Mouse (Mus musculus): ENCODE data around the gene Smco4. TPM values are rescaled to one million over a fixed set of nuclear protein-coding genes. Genes with fewer than 3 reads are reported as not detected.
"Not testable (repeated sequence)": the region's sequence is repeated elsewhere in the genome, so short reads cannot be mapped to it uniquely, and the experiment has no call there.

Gene Smco4
- total and polyA plus RNA-seq, 3 experiments: 0.44 TPM; not detected in 2

DNA sequence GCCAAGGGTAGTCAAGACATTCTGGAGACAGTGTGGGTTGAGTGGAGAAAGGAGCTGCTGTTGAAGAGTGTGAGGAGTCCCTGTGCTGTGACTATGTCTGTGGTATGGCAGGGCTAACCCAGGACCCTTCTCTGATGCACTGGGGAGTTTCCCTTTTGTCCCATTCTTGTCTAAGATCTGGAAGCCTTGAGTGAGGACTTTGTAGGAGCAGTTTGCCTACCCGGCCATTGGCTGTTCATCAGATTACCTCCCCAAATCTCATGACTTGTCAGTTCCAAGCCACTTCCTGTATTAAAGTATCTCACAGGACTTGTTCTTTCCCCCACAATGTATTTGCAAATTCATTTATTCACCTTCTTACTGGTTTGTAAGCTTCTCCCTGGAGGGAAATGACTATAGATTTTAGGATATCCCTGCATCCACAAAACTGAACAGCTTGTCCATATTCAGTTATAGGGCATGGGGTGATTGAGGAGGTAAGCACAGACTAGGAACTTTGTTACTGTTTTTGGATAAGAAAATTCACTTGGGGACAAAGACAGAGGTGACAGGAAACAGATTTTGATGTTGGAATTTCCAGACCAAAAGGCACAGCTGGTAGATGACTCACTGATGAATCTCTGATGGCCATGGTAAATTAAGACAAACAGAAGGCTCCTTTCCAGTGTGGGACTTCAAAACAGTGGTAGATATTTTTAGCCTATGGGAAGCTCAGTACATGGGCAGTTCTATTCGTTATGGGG, 5.4 kb upstream of the Smco4 start:
- TF ChIP-seq TAL1 (conservative IDR thresholded peaks at IDR 0.05; ENCODE audit: low read depth, low read length): no peak
- no peak for TF ChIP-seq GATA2 (IDR thresholded peaks at IDR 0.05; ENCODE audit: borderline replicate concordance, low read depth, low read length)
- no peak for TF ChIP-seq GATA1 (IDR thresholded peaks at IDR 0.05; ENCODE audit: borderline replicate concordance, low read length)
- no peak for TF ChIP-seq CTCF (IDR thresholded peaks at IDR 0.05; ENCODE audit: low read depth, low read length)
- no peak for TF ChIP-seq POLR2AphosphoS5 (IDR thresholded peaks at IDR 0.05; ENCODE audit: insufficient replicate concordance, low read depth, low read length)

DNA sequence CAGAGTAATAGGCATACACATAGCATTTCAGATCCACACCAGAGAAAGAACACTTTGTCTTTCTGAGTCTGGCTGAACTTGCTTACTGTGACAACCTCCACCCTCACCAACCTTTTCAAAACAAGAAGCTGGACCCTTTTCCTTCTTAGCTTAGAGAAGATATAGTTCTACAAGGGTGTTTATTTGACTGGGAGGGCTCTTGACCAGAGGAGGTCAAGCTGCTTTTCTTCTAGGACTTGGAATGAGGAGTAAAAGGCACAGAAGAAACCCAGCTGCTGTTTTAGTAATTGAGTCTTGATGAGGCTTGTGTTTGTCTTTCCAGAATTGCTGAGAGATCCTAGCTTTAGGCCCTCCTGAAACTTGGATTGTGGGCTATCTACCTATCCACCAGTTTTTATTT, 3.9 kb upstream of the Smco4 start:
- TF ChIP-seq GATA2 (IDR thresholded peaks at IDR 0.05; ENCODE audit: borderline replicate concordance, low read depth, low read length) (no peak), CTCF (IDR thresholded peaks at IDR 0.05; ENCODE audit: low read depth, low read length) (no peak), TAL1 (conservative IDR thresholded peaks at IDR 0.05; ENCODE audit: low read depth, low read length) (no peak)
- H3K9me3 ChIP-seq (replicated peaks): peaks cover 10% of the 10 kb centered on the region
- H3K4me3 ChIP-seq (ENCODE audit: low read depth, low read length): no peak overlapping the region
- H3K27me3 ChIP-seq (ENCODE audit: insufficient read depth, low read length): no peaks in the 10 kb centered on the region
- ATAC-seq (ENCODE audit: extremely low read depth, insufficient number of reproducible peaks, low FRiP score, poor library complexity, severe bottlenecking): no peak
- no peaks in the 10 kb centered on the region for H3K36me3 ChIP-seq (replicated peaks)
- DNase-seq (ENCODE audit: low spot score): no peak
- no peaks in the 10 kb centered on the region for H3K4me1 ChIP-seq (ENCODE audit: insufficient read depth, low read depth, low read length)

More for the DNA sequence above, 5.4 kb upstream of the Smco4 start:
- no peaks in the 10 kb centered on the region for H3K36me3 ChIP-seq (replicated peaks)
- no peak overlapping the region for H3K4me3 ChIP-seq (ENCODE audit: low read depth, low read length)
- DNase-seq (ENCODE audit: low spot score) (no peak), ATAC-seq (ENCODE audit: extremely low read depth, insufficient number of reproducible peaks, low FRiP score, poor library complexity, severe bottlenecking) (no peak)
- no peaks in the 10 kb centered on the region for H3K27me3 ChIP-seq (ENCODE audit: insufficient read depth, low read length)
- no peaks in the 10 kb centered on the region for H3K9me3 ChIP-seq (replicated peaks)
- no peaks in the 10 kb centered on the region for H3K4me1 ChIP-seq (ENCODE audit: insufficient read depth, low read depth, low read length)

- no peaks in the 10 kb centered on the region for H3K27me3 ChIP-seq (ENCODE audit: insufficient read depth, low read length)
- H3K36me3 ChIP-seq (replicated peaks): no peaks in the 10 kb centered on the region
- no peaks in the 10 kb centered on the region for H3K4me1 ChIP-seq (ENCODE audit: insufficient read depth, low read depth, low read length)
- H3K9me3 ChIP-seq (replicated peaks): peaks cover 10% of the 10 kb centered on the region
- H3K4me3 ChIP-seq (ENCODE audit: low read depth, low read length): no peak overlapping the region; the same call in 1 of the 2 replicates
- ATAC-seq (ENCODE audit: extremely low read depth, insufficient number of reproducible peaks, low FRiP score, poor library complexity, severe bottlenecking) (no peak), DNase-seq (ENCODE audit: low spot score) (no peak)
- TF ChIP-seq GATA1 (IDR thresholded peaks at IDR 0.05; ENCODE audit: borderline replicate concordance, low read length) (no peak), GATA2 (IDR thresholded peaks at IDR 0.05; ENCODE audit: borderline replicate concordance, low read depth, low read length) (no peak), TAL1 (conservative IDR thresholded peaks at IDR 0.05; ENCODE audit: low read depth, low read length) (no peak), POLR2AphosphoS5 (IDR thresholded peaks at IDR 0.05; ENCODE audit: insufficient replicate concordance, low read depth, low read length) (no peak), CTCF (IDR thresholded peaks at IDR 0.05; ENCODE audit: low read depth, low read length) (no peak)
These were observed 2.7 kb upstream of the Smco4 start for GRCm38 (mm10) chr9:15490331-15491100.

- Histone ChIP-seq H3K36me3 (replicated peaks) (no peaks in the 10 kb centered on the region), H3K4me3 (ENCODE audit: low read depth, low read length) (no peak overlapping the region), H3K4me1 (ENCODE audit: insufficient read depth, low read depth, low read length) (no peaks in the 10 kb centered on the region), H3K27me3 (ENCODE audit: insufficient read depth, low read length) (no peaks in the 10 kb centered on the region), H3K9me3 (replicated peaks) (peaks cover 10% of the 10 kb centered on the region)
- TF ChIP-seq CTCF (IDR thresholded peaks at IDR 0.05; ENCODE audit: low read depth, low read length) (no peak), TAL1 (conservative IDR thresholded peaks at IDR 0.05; ENCODE audit: low read depth, low read length) (no peak), POLR2AphosphoS5 (IDR thresholded peaks at IDR 0.05; ENCODE audit: insufficient replicate concordance, low read depth, low read length) (no peak), GATA2 (IDR thresholded peaks at IDR 0.05; ENCODE audit: borderline replicate concordance, low read depth, low read length) (no peak), GATA1 (IDR thresholded peaks at IDR 0.05; ENCODE audit: borderline replicate concordance, low read length) (no peak)
- DNase-seq (ENCODE audit: low spot score): no peak
- ATAC-seq (ENCODE audit: extremely low read depth, insufficient number of reproducible peaks, low FRiP score, poor library complexity, severe bottlenecking): no peak
These were observed 1.5 kb upstream of the Smco4 start for GRCm38 (mm10) chr9:15491686-15492085.

GRCm38 (mm10) chr9:15492401-15492800, 831 bp upstream of the Smco4 start:
- DNase-seq (ENCODE audit: low spot score) (no peak), ATAC-seq (ENCODE audit: extremely low read depth, insufficient number of reproducible peaks, low FRiP score, poor library complexity, severe bottlenecking) (no peak)
- Histone ChIP-seq H3K27me3 (ENCODE audit: insufficient read depth, low read length) (peaks cover 2% of the 10 kb centered on the region; the same call in 1 of the 2 replicates), H3K4me1 (ENCODE audit: insufficient read depth, low read depth, low read length) (no peaks in the 10 kb centered on the region), H3K9me3 (replicated peaks) (peaks cover 10% of the 10 kb centered on the region), H3K4me3 (ENCODE audit: low read depth, low read length) (no peak overlapping the region), H3K36me3 (replicated peaks) (no peaks in the 10 kb centered on the region)
- TF ChIP-seq TAL1 (conservative IDR thresholded peaks at IDR 0.05; ENCODE audit: low read depth, low read length) (no peak), GATA2 (IDR thresholded peaks at IDR 0.05; ENCODE audit: borderline replicate concordance, low read depth, low read length) (no peak), POLR2AphosphoS5 (IDR thresholded peaks at IDR 0.05; ENCODE audit: insufficient replicate concordance, low read depth, low read length) (no peak), GATA1 (IDR thresholded peaks at IDR 0.05; ENCODE audit: borderline replicate concordance, low read length) (no peak), CTCF (IDR thresholded peaks at IDR 0.05; ENCODE audit: low read depth, low read length) (no peak)

DNA sequence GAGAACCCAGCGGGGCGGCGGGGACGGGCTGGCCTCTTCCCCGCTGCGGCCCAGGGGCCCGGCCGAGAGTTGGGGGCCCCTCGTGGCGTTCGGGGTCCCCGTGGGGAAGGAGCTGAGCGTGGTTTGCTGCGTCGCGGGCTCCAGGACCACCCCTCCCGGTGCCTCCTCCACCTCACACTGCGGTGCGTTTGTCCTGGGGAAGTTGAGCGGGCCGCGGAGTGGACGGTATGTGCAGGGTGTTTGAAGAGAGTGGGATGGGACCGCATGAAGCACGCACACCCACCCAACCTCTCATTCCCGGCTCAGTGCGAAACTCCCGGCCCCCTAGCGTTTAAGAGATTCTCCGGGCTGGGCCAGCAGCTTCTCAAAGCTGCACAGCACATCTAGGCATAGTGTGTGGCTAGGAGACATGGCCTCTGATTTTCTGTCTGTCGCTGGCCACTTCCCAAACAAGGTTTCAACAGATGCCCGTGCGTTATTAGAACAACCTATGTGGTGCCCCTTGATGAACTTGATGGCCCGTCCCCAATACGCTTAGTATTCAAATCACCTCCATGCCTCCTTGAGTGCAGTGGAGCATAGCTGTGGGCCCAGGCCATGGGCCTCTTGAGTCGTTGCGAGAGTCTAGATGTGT, 810 bp downstream of the Smco4 start:
- H3K36me3 ChIP-seq (replicated peaks): no peaks in the 10 kb centered on the region
- no peak overlapping the region for H3K4me3 ChIP-seq (ENCODE audit: low read depth, low read length)
- no peaks in the 10 kb centered on the region for H3K4me1 ChIP-seq (ENCODE audit: insufficient read depth, low read depth, low read length)
- peaks cover 2% of the 10 kb centered on the region; the same call in 1 of the 2 replicates for H3K27me3 ChIP-seq (ENCODE audit: insufficient read depth, low read length)
- TF ChIP-seq POLR2AphosphoS5 (IDR thresholded peaks at IDR 0.05; ENCODE audit: insufficient replicate concordance, low read depth, low read length): no peak
- no peak for TF ChIP-seq CTCF (IDR thresholded peaks at IDR 0.05; ENCODE audit: low read depth, low read length)
- no peak for TF ChIP-seq TAL1 (conservative IDR thresholded peaks at IDR 0.05; ENCODE audit: low read depth, low read length)
- TF ChIP-seq GATA1 (IDR thresholded peaks at IDR 0.05; ENCODE audit: borderline replicate concordance, low read length): no peak
- TF ChIP-seq GATA2 (IDR thresholded peaks at IDR 0.05; ENCODE audit: borderline replicate concordance, low read depth, low read length): no peak
- no peak for ATAC-seq (ENCODE audit: extremely low read depth, insufficient number of reproducible peaks, low FRiP score, poor library complexity, severe bottlenecking)
- peaks cover 10% of the 10 kb centered on the region for H3K9me3 ChIP-seq (replicated peaks)
- DNase-seq (ENCODE audit: low spot score): no peak

GRCm38 (mm10) chr9:15495281-15495680, 2.0 kb downstream of the Smco4 start:
- not testable (repeated sequence) for H3K36me3 ChIP-seq (replicated peaks); H3K4me3 ChIP-seq (ENCODE audit: low read depth, low read length); H3K27me3 ChIP-seq (ENCODE audit: insufficient read depth, low read length); ATAC-seq (ENCODE audit: extremely low read depth, insufficient number of reproducible peaks, low FRiP score, poor library complexity, severe bottlenecking); DNase-seq (ENCODE audit: low spot score); H3K4me1 ChIP-seq (ENCODE audit: insufficient read depth, low read depth, low read length)
- H3K9me3 ChIP-seq (replicated peaks): peaks cover 10% of the 10 kb centered on the region
